Mouse (Mus musculus) ZHBTc4 (cell line): ENCODE results near the gene Smarca2.
A peak's percentile ranks its signal among the peaks of the same experiment; 100 is the strongest.

Experiments used
- DNase-seq: peaks from one replicate; pipeline ENCODE4 v3.0.0-alpha.2; 2011; ENCODE audit warnings: low read depth, low spot score

The Smarca2 gene

DNA sequence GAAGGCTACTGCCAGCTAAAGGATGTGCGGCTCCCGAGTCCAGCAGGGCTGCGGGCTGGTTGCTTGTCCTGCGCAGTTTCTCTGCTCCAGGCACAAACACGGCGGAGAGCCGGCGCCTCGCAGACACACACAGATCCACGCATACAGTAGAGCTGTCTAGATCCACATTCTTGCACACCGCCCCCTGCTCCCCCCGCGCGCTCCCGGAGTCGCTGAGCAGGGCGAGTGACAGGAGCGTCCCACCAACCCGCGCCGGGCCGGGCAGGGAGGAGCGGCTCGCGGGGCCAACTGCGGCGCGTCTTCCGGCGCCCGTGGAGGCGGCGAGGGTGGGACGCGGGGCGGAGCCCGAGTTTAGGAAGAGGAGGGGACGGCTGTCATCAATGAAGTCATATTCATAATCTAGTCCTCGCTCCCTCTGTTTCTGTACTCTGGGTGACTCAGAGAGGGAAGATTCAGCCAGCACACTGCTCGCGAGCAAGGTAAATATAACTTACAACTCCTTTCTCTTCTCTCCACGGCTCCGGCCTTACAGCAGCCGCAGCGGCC, at the start of gene Smarca2:
TSS of gene Smarca2 (plus strand) at position 296 of the 546 bp plus-strand sequence.
- DNase-seq, result peak; percentile 94

DNA sequence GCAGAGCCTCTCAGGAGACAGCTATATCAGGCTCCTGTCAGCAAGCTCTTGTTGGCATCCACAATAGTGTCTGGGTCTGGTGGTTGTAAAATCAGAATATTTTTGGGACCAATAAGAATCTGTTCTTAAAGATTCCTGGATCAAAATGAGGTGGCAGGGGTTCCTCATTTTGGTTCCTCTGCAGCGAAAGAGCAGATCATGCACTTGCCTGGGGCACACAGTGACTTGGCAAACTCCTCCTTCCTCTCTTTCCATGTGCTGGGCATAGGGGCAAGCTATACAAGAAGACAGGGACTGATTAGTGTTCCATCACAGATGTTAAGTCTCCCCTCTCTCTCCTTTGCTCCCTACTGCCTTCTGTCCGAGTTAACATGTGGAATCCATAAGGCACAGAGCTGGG, 40.0 kb upstream of the Smarca2 start:
- no peak for DNase-seq

DNA sequence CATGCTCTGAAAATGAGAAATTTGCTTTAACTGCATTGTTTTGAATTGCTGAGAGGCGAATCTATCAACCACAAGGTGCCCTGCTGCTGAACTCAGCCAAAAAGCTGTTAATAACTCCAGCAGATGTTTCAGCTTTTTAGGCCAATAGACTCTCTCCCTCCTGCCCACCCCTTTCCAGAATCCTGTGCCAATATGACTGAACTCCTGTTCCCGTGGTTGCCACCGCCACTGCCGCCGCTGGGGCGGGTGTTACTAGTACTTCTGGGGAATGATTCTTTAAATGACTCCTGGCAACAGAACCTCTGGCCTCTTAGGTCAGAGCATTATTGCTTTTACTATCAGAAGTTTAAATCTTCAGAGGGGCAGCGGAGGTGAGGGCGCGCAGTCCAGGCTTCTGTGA, 38.7 kb upstream of the Smarca2 start:
- no peak for DNase-seq

DNA sequence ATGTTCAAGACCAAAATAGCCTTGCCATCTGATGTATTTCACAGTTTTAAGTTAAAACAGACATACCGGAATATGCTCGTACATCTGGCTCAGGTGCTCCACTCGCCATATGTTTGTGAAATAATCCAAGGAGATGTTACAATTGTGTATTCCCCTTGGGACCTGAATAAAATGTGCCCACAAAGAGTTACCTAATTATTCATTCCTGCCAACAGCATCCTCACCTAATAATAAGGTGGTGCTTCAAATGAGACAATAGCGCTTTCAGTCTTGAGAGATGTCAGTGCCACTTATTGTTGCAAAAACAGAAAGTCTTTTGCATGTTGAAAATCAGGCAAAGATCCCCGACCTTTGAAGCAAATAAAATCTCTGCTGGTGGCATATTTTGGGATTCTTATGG, 36.6 kb upstream of the Smarca2 start:
- DNase-seq, result no peak

DNA sequence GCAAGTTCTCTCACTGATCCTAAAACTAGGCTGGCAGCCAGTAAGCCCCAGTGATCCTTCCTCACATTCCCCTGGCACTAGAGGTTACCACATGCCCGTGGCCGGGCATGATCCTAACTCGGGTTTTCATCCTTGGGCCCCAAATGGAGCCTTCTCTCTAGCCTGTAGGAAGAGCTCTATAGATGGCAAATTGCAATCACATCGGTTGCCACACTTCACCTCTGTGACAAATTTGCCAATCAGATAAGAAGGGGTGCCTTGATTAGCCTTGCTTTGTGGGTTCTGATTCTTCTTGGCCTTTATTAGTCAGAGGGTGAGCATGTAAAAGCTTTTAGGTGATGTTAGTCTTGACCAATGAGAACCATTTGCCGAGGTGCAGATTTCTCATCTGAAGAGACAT, 35.9 kb upstream of the Smarca2 start:
- DNase-seq, result no peak

DNA sequence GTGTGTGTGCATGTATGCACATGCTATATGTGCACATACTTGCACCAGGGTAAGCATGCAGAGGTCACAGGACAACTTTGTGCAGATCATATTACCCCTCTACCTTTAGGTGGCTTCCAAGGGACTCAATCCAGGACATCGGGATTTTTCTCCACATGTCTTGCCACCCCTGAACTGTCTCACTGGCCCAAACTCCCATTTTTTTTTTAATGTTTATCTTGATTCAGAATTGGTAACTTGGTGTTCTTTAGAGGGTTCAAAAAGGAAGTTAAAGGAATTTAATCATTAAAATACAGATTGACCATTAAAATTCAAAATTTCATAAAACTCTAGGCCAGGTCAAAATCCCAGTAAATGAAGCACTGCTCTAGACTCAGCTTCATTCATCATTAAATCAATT, 35.4 kb upstream of the Smarca2 start:
- DNase-seq, result no peak

DNA sequence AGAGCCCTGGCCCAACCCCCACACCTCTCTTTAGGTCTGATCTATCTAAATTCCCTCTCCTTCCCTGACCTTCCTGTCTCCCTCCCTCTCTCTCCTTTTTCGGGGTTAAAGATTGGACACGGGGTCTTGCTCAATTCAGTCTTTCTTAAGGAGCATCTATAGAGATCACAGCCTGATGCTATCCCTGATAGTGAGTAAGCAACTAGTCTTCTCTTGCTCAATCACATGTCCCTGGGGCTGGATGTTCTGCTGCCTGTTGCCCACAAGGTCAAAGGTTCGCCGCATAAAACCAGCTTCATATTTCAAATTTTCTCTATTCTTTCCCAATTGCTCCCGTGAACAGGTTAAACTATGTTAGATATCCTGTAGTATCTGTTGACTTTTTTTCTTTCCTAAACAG, 25.2 kb upstream of the Smarca2 start:
- no peak for DNase-seq

DNA sequence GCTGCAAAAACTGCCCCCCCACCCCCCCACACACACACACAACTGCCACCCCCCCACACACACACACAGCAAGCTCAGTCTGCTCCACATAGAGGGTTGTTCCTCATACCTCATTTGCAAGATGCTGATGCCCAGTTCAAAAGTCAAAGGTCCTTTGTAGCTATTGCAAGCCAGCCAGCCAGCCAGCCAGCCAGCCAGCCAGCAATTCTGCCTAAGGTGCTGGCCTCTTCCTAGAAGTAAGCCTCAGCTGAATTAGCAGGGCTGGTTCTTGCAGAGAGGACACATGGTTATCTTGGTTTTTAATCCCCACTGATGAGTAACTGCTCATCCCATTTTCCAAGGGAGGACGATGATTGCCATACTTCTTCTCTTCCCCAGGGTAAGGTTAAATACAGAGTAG, 24.8 kb upstream of the Smarca2 start:
- DNase-seq, result no peak

DNA sequence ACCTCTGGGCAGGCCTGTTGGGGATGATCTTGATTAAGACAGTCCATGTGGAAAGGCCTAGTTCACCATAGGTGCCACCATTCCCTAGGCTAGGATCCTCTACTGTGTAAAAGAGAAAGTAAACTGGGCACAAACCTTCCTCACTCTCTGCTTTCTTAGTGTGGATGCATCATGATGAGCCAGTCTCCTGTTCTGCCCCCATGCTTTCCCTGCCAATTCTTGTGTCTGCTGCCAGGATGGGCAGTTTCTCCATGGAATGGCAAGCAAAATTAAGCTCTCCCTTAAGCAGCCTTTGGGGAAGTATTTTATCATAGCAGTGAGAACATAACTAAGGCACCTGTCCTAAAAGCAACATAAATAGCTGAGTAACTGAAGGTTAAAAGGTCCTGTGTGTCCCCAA, 10.2 kb upstream of the Smarca2 start:
- no peak for DNase-seq

DNA sequence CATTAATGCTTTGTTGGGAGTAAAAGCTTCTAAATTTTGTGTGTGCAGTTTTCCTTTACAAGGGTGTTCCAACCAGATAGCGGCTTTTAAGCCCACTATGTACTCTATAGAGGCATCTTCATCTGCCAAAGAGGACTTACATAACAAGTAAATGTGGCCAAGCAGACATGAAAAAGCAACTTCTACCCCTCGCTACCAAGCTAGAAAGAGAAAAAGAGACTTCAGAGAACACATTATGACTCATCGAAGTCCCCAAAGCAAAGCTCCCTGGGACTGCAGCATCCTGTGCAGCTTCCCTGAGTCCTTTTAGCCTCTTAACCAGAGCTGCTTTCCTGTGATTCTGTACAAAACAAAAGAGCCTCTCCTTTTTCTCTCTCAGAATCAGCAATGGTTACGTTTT, 3.4 kb upstream of the Smarca2 start:
- DNase-seq, result no peak

DNA sequence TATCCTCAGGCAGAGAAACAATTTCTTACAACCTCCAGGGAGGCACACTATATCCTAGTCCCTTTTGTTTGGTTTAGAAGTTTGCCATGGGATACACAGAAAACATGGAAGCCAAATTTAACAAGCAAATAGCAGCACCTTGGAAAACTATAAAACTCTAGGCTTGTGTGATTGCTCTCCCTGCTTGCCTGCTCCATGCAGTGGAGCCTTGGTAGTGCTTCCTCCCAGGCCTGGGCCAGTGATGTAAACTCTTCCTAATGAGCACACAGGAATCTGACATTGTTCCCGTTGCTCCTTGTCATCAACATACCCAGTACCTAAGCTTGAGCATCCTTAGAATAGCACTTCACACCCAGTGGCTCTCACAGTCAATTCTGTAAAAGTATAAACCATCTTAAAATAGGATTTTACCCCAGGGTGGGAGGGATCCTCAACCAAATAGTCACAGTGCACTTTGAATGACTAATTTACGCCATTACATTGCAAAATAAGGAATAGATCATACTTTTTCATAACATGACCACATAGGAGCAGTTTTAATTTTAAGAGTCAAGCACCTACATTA, 1.5 kb upstream of the Smarca2 start:
- no peak for DNase-seq

DNA sequence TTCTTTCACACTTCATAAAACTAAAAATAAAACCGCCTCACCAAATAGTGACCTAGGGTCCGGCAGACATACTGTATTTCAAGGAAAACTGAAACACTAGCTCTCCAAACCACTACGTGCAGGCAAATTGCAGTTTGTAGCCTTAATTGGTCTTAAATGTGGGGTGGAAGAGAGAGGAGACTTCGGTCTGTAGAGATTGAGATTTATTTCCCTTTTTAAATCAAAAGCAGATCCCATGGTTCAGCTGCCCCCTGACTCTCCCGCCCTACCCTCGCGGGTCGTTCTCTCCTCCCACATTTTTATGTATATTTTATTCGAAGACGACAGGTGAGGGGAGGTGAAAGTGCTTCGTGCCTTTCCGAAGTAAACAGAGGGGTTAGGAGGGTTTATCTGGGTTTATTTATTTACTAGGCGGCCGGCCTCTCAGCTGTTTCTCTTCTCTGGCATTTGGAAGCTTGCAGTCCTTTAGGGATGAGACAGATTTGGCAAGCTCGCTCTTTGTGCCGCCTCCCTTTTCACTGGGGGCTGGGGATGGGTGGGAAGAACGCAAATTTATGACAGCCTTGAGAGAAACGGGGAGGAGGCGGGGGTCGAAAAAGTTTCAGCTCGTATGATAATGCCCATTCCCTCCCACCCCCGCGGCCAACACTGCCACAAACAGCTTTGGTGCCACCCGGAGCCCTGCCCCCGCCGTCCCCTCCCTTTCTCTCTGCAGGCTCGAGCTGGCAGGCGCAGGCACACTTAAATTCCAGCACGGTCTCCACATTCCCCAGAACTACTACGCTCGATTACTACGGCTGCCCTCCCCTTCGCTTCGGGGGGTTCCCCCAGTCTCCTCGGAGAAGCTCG, 720 bp upstream of the Smarca2 start:
- DNase-seq, result peak; percentile 7

DNA sequence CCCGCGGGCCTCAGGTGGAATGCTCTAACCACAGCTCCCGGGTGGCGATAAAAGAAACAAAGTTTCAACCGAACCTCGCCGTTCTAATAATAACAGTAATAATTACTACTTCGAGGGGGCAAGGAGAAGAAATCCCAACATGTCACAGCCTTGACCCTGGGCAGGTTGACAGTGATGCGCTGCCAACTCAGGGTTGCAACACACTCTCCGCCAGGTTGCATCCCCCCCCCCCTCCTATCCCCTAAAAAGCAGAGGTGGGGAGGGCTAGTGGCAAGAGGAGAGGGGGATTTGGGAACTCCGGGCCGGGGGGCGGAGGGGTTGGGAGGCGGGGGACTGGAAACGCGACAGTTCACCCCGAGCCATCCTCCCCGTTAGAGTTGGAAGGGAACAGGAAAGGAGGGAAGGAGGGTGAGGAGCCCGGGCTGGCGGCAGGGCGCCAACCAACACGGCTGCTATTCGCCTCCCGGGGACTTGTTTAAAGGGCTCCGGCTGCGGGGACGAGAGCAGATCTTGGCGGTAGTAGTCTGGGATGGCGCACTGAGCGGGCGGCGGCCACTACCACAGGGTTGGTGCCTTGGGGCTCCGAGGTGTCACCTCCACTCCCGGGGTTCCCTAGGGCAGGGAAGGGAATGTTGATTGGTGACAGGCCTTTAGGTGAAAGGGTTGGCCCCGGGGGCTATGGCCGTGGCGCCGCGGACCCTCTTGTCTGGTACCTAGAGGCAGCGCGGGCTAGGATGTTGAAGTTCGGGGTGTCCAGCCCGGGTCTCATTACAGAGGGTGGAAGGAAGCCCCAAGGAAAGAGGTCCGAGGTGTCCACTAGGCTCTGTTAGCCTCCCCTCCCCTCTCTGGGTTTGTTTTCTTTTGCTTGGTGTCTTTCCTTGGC, 829 bp downstream of the Smarca2 start:
- DNase-seq, result peak; percentile 69

DNA sequence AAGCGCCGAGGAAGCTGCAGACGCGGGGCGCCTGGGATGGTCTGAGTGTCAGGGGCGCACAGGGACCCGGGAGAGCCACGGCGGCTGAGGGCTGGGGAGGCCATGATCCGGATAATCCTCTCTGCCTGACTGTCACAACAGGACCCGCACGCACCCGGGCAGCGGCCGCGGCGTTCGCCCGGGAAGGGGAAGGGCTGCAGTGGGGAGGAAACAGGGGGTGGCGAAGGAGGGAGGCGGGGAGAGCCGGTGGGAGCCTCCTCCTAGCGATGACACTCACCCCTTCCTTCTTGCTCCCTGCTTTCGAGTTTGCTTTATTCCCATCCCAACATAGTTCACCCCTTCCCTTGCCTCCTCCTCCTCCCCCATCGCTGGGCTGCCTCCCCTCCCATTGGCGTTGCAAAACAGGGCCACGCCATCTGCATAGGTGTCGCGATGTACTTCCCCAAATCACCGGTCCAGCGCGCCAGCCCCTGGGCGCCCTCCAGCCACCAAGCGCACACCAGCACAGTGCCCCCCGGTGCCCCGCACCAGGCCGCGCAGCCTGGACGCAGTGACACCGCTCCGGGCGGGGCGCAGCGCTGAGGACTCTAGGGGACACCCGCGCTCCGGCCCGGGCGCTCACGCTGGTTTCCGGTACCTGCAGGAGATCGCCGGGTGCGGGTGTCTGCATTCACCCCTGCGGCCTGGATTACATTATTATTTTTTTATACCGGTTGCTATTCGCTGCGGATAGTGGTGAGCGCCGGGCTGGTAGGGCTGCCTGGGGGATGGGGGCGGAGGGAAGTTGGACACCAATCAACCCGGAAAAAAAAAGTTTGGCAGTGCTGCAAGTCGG, 1.7 kb downstream of the Smarca2 start:
- peak; percentile 57 for DNase-seq

DNA sequence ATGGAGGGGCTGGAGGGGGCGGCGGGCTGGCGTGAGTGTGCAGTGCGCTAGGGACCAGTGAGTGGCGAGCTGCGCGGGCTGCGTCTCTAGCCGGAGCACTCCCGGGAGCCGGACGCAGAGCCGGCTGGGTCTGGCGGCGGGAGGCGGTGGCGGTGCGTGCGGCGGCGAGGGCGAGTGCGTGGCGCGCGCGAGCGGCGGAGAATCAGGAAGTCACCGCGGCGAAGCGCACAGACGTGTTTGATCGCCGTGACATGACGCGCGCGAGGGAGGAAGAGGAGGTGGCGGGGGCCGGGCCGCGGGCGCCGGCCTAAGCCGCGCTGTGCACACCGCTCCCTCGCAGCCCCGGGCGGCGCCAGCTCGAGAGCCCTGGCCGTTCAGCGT, 2.3 kb downstream of the Smarca2 start:
- peak; percentile 70 for DNase-seq

DNA sequence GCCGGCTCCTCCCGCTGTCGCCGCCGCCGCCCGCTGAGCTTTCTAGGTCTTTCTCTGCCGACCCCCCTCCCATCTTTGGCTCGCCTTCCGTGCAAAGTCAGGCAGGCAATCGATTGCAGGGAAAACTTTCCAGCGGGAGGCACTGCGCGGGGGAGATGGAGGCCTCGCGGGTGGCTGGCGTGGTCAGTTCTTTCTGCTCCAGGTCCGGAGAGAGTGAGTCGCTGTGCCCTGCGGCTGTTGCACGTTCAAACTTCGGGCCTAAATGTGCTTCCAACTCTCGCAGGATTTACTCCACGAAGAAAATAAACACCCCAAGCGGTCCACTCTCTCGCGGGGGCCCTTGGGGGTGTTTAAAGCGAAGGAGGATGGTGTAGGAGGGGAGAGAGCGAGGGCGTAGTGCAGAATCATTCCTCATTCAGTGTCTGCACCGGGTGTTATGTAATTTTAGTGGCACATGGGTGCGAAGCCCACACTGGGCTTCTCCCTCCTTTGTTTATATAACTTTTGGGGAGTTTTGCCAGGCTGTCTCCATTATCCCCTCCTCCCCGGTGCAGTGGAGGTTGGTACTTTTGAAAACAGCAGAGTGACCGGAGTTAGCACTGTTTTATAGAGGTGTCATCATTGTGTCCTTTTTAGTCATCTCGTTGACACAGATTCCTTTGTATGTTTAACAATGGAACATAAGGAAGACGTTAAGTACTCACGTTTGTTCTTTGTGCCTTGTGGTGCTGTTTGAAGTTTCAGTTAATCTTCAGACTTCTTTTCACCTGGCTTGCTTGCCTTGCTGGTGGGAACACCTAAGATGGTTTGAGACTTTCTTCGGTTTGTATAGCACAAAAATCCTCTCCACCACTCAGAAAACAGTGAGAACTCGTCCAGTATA, 2.9 kb downstream of the Smarca2 start:
- DNase-seq, result peak; percentile 55

DNA sequence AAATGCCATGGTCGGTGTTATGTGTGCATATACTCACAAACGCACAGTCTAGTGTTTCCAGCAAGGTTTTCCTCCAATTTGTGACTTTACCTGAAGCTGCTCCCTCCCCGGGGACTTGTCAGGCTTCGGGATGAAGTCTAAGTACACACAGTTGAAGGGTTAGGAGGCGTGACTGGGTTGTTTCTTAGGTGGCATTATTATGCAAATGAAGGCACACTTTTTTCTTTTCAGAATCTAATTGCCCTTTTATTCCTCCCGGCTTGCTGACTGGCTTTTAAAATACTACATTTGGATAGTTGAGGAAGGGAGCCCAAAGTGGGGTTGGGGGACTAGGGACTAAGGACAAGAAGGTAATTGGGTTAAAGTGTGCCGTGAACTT, 3.6 kb downstream of the Smarca2 start:
- peak; percentile 89 for DNase-seq

DNA sequence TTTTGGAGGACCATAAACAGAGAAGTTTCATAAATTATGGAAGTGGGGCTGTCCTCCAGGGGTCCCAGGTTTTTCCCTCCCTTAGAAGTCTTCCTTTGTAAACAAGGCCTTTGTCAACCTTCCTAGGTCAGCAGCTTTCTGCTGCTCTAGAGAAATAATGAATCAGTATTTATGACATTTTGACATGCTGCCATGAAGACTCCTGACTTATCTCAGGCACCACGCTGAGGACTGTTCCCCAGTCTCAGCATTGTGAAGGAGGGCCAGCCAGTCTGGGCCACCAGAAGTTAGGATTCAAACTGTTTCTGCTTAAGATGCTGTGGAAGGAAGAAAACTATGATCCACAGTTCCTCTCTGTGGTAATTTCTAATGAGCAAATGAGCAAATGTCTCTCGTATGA, 4.8 kb downstream of the Smarca2 start:
- no peak for DNase-seq

DNA sequence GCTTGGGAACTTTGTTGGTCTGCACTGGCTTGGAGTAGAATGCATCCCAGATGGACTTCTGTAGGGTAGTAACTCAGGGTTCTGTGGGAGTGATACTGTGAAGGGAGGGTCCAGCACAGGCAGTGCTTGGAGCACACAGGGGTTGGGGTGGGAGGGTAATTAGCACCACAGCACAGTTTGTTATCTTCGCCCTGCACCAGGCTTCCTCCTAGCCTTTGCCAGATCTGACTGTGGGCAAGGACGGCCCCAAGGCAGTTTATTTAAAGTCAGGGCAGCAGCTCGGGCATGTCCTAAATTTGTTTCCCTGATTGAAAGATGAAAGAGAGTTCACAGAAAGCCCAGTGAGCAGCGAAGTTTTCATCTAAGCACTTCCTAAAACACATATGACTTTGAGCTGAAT, 8.1 kb downstream of the Smarca2 start:
- DNase-seq, result no peak

DNA sequence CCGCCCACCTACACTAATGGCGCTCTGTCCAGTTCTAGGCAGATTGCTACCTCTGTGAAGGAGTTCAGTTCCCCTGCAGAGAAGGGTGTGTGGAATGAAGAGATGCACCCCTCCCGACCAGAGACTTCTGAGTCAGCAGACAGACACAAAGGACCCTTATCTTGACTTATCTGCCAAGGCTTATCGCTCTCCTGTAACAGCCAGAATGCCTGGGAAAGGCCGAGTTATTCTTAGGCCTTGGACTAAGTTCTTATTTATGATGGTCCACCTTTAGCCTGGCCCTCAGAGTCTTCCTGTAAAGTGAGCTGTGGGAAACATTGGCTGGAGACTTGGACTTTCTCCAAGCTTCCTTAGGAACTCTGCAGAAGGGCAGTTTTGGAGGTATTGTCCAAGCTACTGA, 8.8 kb downstream of the Smarca2 start:
- peak; percentile 13 for DNase-seq
